Mouse (Mus musculus) small intestine, adult 2 months (tissue): ENCODE measurements around the gene Tfb1m.

Experiments
- CTCF ChIP-seq: fragments of 200-500 bp; IDR thresholded peaks from 2 replicates; pipeline ENCODE4 v1.5.1; 2012; ENCODE audit warnings: low read depth, mild to moderate bottlenecking, control low read depth, inconsistent platforms, low read length, moderate library complexity, mixed read lengths; ENCODE audit not compliant: insufficient replicate concordance, insufficient read length; ENCODE audit errors: extremely low read depth
- POLR2A ChIP-seq: fragments of 200-500 bp; IDR thresholded peaks from 2 replicates; pipeline ENCODE4 v1.6.1; 2012; ENCODE audit warnings: low read depth, mild to moderate bottlenecking, control low read depth, inconsistent platforms, low read length, moderate library complexity

- TF ChIP-seq POLR2A: no peak
- TF ChIP-seq CTCF: no peak
Observed at GRCm38 (mm10) chr17:3500936-3501335, 56.6 kb downstream of the Tfb1m start.
